Mouse (Mus musculus) cerebellum, adult 2 months (tissue): Measurements from ENCODE around the gene Mta3. TPM values are rescaled to one million over a fixed set of nuclear protein-coding genes. Genes with fewer than 3 reads are reported as not detected.
A peak's percentile ranks its signal among the peaks of the same experiment; 100 is the strongest.

Experiments used
- DNase-seq, 2 experiments: peaks; one replicate each; pipeline ENCODE4 v3.0.0; 2021
- H3K27ac ChIP-seq: fragments of 200-500 bp; 2 replicates; pipeline ENCODE4 v1.5.1; 2012; ENCODE audit warnings: low read length, control low read depth, inconsistent platforms; ENCODE audit not compliant: insufficient read depth
- H3K27me3 ChIP-seq: fragments of 200-500 bp; 2 replicates; pipeline ENCODE4 v1.6.1; 2012; ENCODE audit warnings: inconsistent platforms, mild to moderate bottlenecking, low read length, moderate library complexity; ENCODE audit not compliant: control insufficient read depth, insufficient read depth
- H3K4me1 ChIP-seq: fragments of 200-500 bp; 2 replicates; pipeline ENCODE4 v1.6.1; 2011; ENCODE audit warnings: low read length; ENCODE audit not compliant: control insufficient read depth, insufficient read depth
- H3K4me3 ChIP-seq: fragments of 200-500 bp; replicated peaks from 2 replicates; pipeline ENCODE3; 2011; ENCODE audit warnings: mild to moderate bottlenecking, low read depth, low read length, control low read depth; ENCODE audit not compliant: insufficient read depth
- CTCF ChIP-seq: fragments of 200-500 bp; IDR thresholded peaks from 2 replicates; pipeline ENCODE4 v1.5.1; 2011; ENCODE audit warnings: low read depth, mild to moderate bottlenecking, control low read depth, low read length, moderate library complexity, borderline replicate concordance; ENCODE audit not compliant: insufficient read depth
- POLR2A ChIP-seq: fragments of 200-500 bp; IDR thresholded peaks from 2 replicates; pipeline ENCODE4 v1.6.1; 2011; ENCODE audit warnings: low read length, control low read depth, borderline replicate concordance; ENCODE audit not compliant: insufficient read depth
- WGBS: fragments of 180-500 bp; shearing (Covaris S2); methylation state at CpG from one replicate; pipeline ENCODE4 v1.1.7; 2018; 5-methylcytosine and 5-hydroxymethylcytosine counted together
- polyA plus RNA-seq: library from polyadenylated mRNA; depleted of rRNA; stranded (reverse); fragments of >200 nt; gene quantifications from 2 replicates; pipeline ENCODE4 v1.2.3, GENCODE M21; 2012

Mta3 gene
- polyA plus RNA-seq, 1 experiment, result 67.2 TPM

- no peak for DNase-seq
- TF ChIP-seq POLR2A (no peak), CTCF (no peak)
- Histone ChIP-seq H3K4me1 (no peaks in the 10 kb centered on the region), H3K4me3 (no peak overlapping the region), H3K27me3 (no peaks in the 10 kb centered on the region), H3K27ac (no peak overlapping the region)
- WGBS, result 92% methylated on average over 10 of the region's 10 CpGs
Measured at GRCm38 (mm10) chr17:83747405-83748160, 41.6 kb downstream of the Mta3 start.

DNA sequence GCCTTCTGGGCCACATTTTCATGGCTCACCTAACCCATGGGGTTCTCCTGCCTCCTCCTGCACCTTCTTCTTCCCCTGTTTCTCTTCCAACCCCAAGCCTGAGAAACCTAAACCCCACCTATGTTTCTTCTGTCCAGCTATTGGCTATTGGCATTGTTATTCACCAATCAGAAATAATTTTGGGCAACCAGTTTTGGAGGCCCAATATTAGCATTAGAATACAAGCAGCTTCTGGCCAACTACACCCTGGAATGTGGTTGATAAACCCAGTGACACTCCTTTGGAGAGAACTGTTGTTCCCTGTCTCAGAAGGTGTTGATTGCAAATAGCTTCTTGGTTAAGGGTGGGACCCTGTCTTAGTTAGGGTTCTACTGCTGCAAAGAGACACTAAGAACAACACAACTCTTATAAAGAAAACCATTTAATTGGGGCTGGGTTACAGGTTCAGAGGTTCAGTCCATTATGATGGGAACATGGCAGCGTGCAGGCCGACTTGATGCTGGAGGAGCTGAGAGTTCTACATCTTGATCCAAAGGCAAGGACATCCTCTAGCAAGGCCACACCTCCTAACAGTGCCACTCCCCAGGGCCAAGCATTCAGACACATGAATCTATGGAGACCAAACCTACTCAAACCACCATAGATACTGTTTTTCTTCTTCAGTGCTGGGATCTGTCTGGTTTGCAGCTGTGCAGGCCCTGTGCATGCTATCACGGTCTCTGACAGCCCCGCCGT, 44.4 kb downstream of the Mta3 start:
- Histone ChIP-seq H3K4me1 (no peaks in the 10 kb centered on the region), H3K27me3 (no peaks in the 10 kb centered on the region), H3K4me3 (no peak overlapping the region), H3K27ac (no peak overlapping the region)
- WGBS, result 85% methylated on average over 5 of the region's 5 CpGs
- TF ChIP-seq CTCF (no peak), POLR2A (no peak)
- DNase-seq, result no peak

- Histone ChIP-seq H3K27ac (no peak overlapping the region), H3K4me1 (peaks cover 4% of the 10 kb centered on the region), H3K4me3 (no peak overlapping the region), H3K27me3 (no peaks in the 10 kb centered on the region)
- no peak for TF ChIP-seq CTCF
- TF ChIP-seq POLR2A, result no peak
- 77% methylated on average over 11 of the region's 11 CpGs for WGBS
- DNase-seq, result no peak
Measured at GRCm38 (mm10) chr17:83753112-83753899, 47.3 kb downstream of the Mta3 start.

DNA sequence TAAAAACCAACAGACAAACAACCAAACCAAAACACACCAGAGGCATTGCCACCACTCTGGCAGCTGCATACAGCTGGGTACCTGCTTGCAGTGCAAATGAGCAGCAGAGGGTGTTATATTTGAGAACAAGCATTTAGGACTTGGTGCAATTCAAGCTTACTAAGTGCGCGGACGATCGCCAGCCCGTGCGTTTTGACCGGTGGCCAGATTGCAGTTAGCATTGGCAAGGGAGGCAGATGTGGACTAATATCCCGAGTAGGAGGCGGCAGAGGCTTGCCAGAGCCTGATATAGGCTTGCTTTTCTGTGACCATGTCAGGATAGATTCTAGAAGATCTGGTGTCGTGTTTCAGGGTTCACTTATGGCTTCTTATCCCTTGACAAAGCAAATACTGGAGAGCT, 52.1 kb downstream of the Mta3 start:
- Histone ChIP-seq H3K27ac (no peak overlapping the region), H3K4me1 (peaks cover 15% of the 10 kb centered on the region), H3K4me3 (no peak overlapping the region), H3K27me3 (no peaks in the 10 kb centered on the region)
- WGBS, result 46% methylated on average over 10 of the region's 10 CpGs
- no peak for DNase-seq
- no peak for TF ChIP-seq POLR2A
- TF ChIP-seq CTCF, result no peak

GRCm38 (mm10) chr17:83759547-83759946, 53.6 kb downstream of the Mta3 start:
- Histone ChIP-seq H3K4me1 (peaks cover 15% of the 10 kb centered on the region), H3K4me3 (no peak overlapping the region), H3K27ac (no peak overlapping the region), H3K27me3 (no peaks in the 10 kb centered on the region)
- no peak for TF ChIP-seq POLR2A
- no peak for TF ChIP-seq CTCF
- WGBS, result 4% methylated on average over 4 of the region's 4 CpGs
- DNase-seq, result peak; percentile 29 to 61

GRCm38 (mm10) chr17:83764538-83764937, 58.6 kb downstream of the Mta3 start:
- no peak for DNase-seq
- no peak overlapping the region for H3K27ac ChIP-seq
- no peaks in the 10 kb centered on the region for H3K27me3 ChIP-seq
- no peak overlapping the region for H3K4me3 ChIP-seq
- TF ChIP-seq POLR2A (no peak), CTCF (no peak)
- peaks cover 5% of the 10 kb centered on the region for H3K4me1 ChIP-seq
- WGBS, result 75% methylated on average over 4 of the region's 4 CpGs

- 98% methylated on average over 7 of the region's 7 CpGs for WGBS
- no peak overlapping the region for H3K4me3 ChIP-seq
- DNase-seq, result no peak
- no peak for TF ChIP-seq CTCF
- TF ChIP-seq POLR2A, result no peak
- peaks cover 3% of the 10 kb centered on the region; the same call in 1 of the 2 replicates for H3K4me1 ChIP-seq
- H3K27ac ChIP-seq, result no peak overlapping the region
- H3K27me3 ChIP-seq, result no peaks in the 10 kb centered on the region
Measured at GRCm38 (mm10) chr17:83767064-83767463, 61.1 kb downstream of the Mta3 start.
